Mouse (Mus musculus) CH12F3 (cell line): ENCODE results near the gene Sult4a1.

Source experiments
- in situ Hi-C: fragments of 300-500 bp; cut with MboI; formaldehyde crosslinking; loops from 2 replicates; pipeline ENCODE4 v1.14.3; 2020; ENCODE audit warnings: low sequenced_read_pairs

The Sult4a1 gene

DNA sequence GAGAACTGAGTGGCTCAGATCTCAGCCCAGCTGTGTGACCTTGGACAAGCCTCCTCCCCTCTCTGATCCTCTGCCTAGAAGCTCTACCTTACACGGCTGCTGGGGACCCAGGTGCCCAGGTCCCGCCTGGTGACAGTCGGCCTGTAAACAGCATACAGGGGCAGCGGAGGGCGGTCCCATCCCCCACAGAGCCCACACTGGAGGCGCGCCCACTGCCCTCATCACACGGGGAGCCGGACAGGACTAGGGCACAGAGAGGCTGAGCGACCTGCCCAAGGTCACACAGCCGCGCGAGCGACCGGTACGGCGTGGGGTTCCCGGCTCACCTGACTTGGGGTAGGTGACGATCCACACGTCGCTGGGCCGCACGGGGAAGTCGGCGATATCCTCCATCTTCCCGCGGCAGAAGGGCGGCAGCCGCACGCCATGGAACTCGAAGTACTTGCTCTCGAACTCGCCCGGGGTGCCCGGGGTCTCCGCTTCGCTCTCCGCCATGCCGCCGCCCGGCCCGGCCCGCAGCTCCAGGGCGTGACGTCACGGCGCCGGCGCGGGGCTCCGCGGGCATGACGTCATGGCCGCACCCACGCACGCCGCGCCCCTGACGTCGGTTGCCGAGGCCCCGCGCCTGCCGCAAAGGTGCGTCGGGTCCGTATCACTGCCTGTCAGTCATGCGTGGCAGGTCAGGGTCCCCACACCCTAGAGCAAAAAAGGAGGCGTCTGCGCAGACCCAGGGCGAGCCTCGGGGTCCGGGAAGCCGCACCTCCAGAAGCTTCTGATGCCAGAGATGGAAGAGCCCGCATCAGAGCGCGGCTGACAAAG, at the start of gene Sult4a1:
TSS of gene Sult4a1 (minus strand) at position 650 of the 819 bp plus-strand sequence.
- in situ Hi-C loops: loop anchor here (25.0 kb wide), 1 partner anchor 532 kb away; no protein-coding TSS in a partner anchor

GRCm38 (mm10) chr15:84140929-84141328, 35.4 kb upstream of the Sult4a1 start:
- in situ Hi-C loops: no loop called here

- in situ Hi-C loops: no loop called here
Measured at GRCm38 (mm10) chr15:84140109-84140508, 34.6 kb upstream of the Sult4a1 start.

- in situ Hi-C loops: no loop called here
Measured at GRCm38 (mm10) chr15:84139592-84140005, 34.0 kb upstream of the Sult4a1 start.

- in situ Hi-C loops: no loop called here
Measured at GRCm38 (mm10) chr15:84136473-84137415, 31.2 kb upstream of the Sult4a1 start.

- in situ Hi-C loops: no loop called here
Measured at GRCm38 (mm10) chr15:84135472-84135871, 29.9 kb upstream of the Sult4a1 start.

GRCm38 (mm10) chr15:84133440-84133839, 27.9 kb upstream of the Sult4a1 start:
- in situ Hi-C loops: no loop called here

GRCm38 (mm10) chr15:84131971-84132370, 26.4 kb upstream of the Sult4a1 start:
- in situ Hi-C loops: no loop called here

- in situ Hi-C loops: no loop called here
Measured at GRCm38 (mm10) chr15:84131096-84131786, 25.7 kb upstream of the Sult4a1 start.

- in situ Hi-C loops: no loop called here
Measured at GRCm38 (mm10) chr15:84126871-84127270, 21.3 kb upstream of the Sult4a1 start.

DNA sequence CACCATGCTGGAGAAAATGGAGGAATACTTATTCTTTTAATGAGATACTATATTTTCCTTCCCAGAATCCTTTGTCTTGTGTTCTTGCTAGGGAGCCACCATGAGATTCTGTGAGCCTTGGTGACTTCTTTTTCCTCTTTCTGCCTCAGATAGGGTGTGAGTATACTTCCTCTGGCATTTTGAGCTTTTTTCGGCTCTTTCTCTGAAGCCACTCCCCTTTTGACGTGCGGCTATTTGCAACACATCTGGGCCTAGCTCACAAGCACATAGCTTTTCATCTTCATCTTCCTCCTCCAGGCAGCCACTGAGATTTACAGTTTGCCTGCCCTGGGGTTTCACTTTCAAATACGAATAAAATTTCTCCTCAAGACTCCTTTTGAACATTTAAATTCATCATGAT, 20.9 kb upstream of the Sult4a1 start:
- in situ Hi-C loops: no loop called here

- in situ Hi-C loops: loop anchor here (25.0 kb wide), 1 partner anchor 513 kb away; no protein-coding TSS in a partner anchor
Measured at GRCm38 (mm10) chr15:84124086-84124485, 18.5 kb upstream of the Sult4a1 start.

GRCm38 (mm10) chr15:84123075-84123474, 17.5 kb upstream of the Sult4a1 start, which contains the start of gene Pnpla5:
TSS of gene Pnpla5 (minus strand) at chr15:84123175.
- in situ Hi-C loops: loop anchor here (25.0 kb wide), 1 partner anchor 514 kb away; no protein-coding TSS in a partner anchor

DNA sequence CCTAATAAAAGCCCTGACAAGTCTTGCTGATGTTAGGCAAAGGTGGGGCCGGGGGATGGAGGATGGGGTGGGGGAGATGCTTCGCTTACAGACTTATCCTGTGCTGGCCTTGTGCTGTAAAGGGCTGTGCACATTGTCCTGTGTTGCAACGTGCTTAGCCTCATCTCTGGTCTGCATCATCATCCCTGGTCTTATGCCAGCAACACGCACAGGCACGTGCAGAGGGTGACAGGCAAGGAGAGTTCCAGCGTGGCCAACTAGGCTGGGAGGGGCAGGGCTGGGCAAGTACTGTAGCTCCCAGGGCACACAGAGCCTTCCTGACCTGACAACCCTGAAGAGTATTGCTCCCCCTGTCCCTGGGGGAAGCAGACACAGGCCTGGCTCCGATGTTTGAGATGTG, 15.5 kb upstream of the Sult4a1 start:
- in situ Hi-C loops: loop anchor here (25.0 kb wide), 1 partner anchor 516 kb away; no protein-coding TSS in a partner anchor

DNA sequence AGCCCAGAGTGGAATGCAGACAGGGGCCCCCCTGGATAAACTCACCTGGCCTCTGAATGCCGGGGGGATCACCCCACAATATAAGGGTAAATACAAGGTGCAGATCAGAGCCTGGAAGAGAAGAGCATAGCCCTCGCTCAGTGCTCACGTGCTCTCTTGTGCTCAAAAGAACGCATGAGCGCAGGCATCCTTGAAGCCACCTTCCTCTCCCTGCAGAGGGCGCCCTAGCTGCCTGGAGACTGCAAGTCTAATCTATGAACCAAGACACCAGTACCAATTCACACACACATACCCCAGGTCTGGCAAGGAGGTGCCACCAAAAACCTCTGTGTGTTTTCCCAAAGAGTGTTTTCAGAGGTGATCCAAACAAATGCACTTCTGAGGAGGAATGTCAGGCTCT, 15.1 kb upstream of the Sult4a1 start:
- in situ Hi-C loops: loop anchor here (25.0 kb wide), 1 partner anchor 517 kb away; no protein-coding TSS in a partner anchor

GRCm38 (mm10) chr15:84116466-84116865, 10.9 kb upstream of the Sult4a1 start:
- in situ Hi-C loops: loop anchor here (25.0 kb wide), 1 partner anchor 521 kb away; no protein-coding TSS in a partner anchor

GRCm38 (mm10) chr15:84115727-84116126, 10.2 kb upstream of the Sult4a1 start:
- in situ Hi-C loops: loop anchor here (25.0 kb wide), 1 partner anchor 522 kb away; no protein-coding TSS in a partner anchor

- in situ Hi-C loops: loop anchor here (25.0 kb wide), 1 partner anchor 523 kb away; no protein-coding TSS in a partner anchor
Measured at GRCm38 (mm10) chr15:84113873-84114272, 8.3 kb upstream of the Sult4a1 start.

DNA sequence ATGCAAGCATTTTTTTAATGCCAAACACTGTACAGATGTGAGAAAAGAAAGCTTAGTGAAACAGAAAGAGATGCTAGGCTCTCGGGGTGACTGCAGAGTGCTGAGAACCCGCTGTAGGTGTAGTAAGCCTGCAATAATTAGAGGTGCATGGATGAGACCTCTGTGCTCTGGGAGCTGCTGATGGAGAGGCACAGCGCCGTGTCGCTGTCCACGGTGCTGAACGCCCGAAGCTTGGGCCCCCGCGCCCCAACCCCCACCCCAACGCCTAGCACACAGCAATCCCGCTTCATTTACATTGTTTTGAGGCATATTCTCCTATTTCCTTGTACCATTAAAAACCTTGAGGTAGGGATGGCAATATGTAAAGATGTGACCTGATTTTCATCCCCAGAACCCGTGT, 3.3 kb upstream of the Sult4a1 start:
- in situ Hi-C loops: loop anchor here (25.0 kb wide), 1 partner anchor 528 kb away; no protein-coding TSS in a partner anchor

GRCm38 (mm10) chr15:84105924-84106500, 458 bp upstream of the Sult4a1 start:
- in situ Hi-C loops: loop anchor here (25.0 kb wide), 1 partner anchor 531 kb away; no protein-coding TSS in a partner anchor
